Mouse (Mus musculus) liver, embryonic 14.5 days (tissue): ENCODE measurements at regions not wholly inside any gene's neighbourhood (a gene's known extent, or its start where the extent isn't known, plus 50 kb on each side); places are given as distances from the start of the nearest gene placed in this dataset.

ENCODE experiments used
- CTCF ChIP-seq: IDR thresholded peaks from 2 replicates; pipeline ENCODE4 v1.5.1; 2016; ENCODE audit warnings: antibody characterized with exemption, low read depth, control low read depth
- EP300 ChIP-seq: IDR thresholded peaks from 2 replicates; pipeline ENCODE4 v1.6.1; 2016; ENCODE audit warnings: antibody characterized with exemption, low read depth

- TF ChIP-seq CTCF (no peak), EP300 (no peak)
Observed at GRCm38 (mm10) chr4:80515087-80515486, 318.8 kb upstream of the Tyrp1 start.
